Mouse (Mus musculus): ENCODE data around the gene Gpc4.

GRCm38 (mm10) chrX:52072410-52072809, 92.6 kb downstream of the Gpc4 start:
- TF ChIP-seq GATA1 (IDR thresholded peaks at IDR 0.05; ENCODE audit: borderline replicate concordance, low read length) (no peak), FLI1 (IDR thresholded peaks at IDR 0.05; ENCODE audit: low read length) (no peak)
